Comparison of ENCODE assay signal across 16 mouse cellular contexts in the genomic region with DNA sequence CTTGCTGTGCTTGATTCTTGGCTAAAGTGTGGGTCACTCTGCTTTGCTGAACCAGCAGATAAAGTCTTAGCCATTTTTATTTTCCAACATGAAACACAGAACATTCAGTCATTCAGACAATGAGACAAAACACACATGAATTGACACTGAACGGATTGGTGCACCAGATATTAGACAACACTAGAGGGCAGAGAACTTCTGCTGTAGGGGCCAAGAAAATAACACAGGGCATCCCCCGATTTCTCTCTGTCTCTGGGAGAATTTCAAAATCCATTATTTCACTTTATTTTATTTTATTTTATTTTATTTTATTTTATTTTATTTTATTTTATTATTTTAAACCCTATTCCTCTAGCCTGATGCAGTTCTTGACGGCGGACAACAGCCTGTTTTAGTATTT. TPM values are rescaled to one million over a fixed set of nuclear protein-coding genes. Genes with fewer than 3 reads are reported as not detected.
"Had no signal": no experiment of that assay in that cellular context is flagged by ENCODE, and none has a peak within 500 bp of the region (broad histone marks: within the 10 kb centered on the region; RNA-seq: fewer than 3 reads in every experiment).

No protein-coding gene starts in this region.

RNA-seq across cellular contexts. Expression of a gene that starts 38.1 kb away (rescaled TPM):
- total RNA-seq: megakaryocyte progenitor cell, adult 5-6 weeks had no signal
- polyA plus RNA-seq: lung, adult 2 months; lung, embryonic 15.5 days; lung, postnatal 0 days; macrophage; midbrain, embryonic 11.5 days; midbrain, embryonic 13.5 days; midbrain, embryonic 15.5 days; myocyte; neural tube, embryonic 11.5 days; neural tube, embryonic 13.5 days; neural tube, embryonic 15.5 days; small intestine, adult 2 months; stomach, embryonic 14.5 days; stomach, embryonic 16.5 days; thymus, adult 2 months had no signal
